Mouse (Mus musculus): ENCODE data around the gene Runx2.

- no peak for TF ChIP-seq MAFK (IDR thresholded peaks at IDR 0.05; ENCODE audit: insufficient read depth, low read depth, low read length)
- no peak for TF ChIP-seq ZC3H11A (IDR thresholded peaks at IDR 0.05; ENCODE audit: borderline replicate concordance, low read depth, low read length)
- no peak for TF ChIP-seq ZNF384 (IDR thresholded peaks at IDR 0.05; ENCODE audit: low read depth, low read length)
- no peak for TF ChIP-seq HCFC1 (IDR thresholded peaks at IDR 0.05; ENCODE audit: borderline replicate concordance, insufficient read depth, low read length)
- no peak for TF ChIP-seq CHD2 (IDR thresholded peaks at IDR 0.05; ENCODE audit: low read depth, low read length)
Observed at GRCm38 (mm10) chr17:44584781-44585180, 229.8 kb downstream of the Runx2 start.

All from ES-E14 (cell line).